Mouse (Mus musculus): ENCODE results near the gene Stra6. TPM values are rescaled to one million over a fixed set of nuclear protein-coding genes. Genes with fewer than 3 reads are reported as not detected.

The Stra6 gene
- polyA plus RNA-seq, 1 experiment, result 0.65 TPM

DNA sequence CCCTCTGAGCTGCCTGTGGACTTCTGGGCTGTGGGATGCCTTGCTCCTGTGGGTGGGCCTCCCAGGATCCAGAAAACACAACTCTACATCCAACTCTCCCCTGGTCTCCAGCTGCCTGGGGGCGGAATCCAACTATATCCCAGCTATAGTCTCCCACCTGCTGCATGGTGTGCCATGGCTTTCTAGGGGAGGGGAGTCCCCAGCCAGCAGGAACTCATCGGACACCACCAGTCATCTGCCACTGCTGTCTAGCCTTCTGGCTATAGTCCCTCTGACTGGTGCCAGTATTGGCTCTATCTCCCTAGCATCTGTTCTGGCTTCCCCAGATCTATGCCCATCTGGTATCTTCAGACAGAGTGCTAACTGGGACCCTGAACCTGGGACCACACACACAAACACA, 28.1 kb upstream of the Stra6 start:
- no peak for TF ChIP-seq CTCF (IDR thresholded peaks at IDR 0.05; ENCODE audit: insufficient read depth, low read length)
- TF ChIP-seq POLR2A (IDR thresholded peaks at IDR 0.05; ENCODE audit: borderline replicate concordance, extremely low read depth, low read depth, low read length), result no peak
- no peak for DNase-seq
- Histone ChIP-seq H3K4me3 (replicated peaks; ENCODE audit: extremely low read depth, low read depth, low read length) (no peak overlapping the region), H3K4me1 (ENCODE audit: control insufficient read depth, insufficient read depth, low read length) (no peaks in the 10 kb centered on the region)
- WGBS, result 73% methylated on average over 2 of the region's 2 CpGs

DNA sequence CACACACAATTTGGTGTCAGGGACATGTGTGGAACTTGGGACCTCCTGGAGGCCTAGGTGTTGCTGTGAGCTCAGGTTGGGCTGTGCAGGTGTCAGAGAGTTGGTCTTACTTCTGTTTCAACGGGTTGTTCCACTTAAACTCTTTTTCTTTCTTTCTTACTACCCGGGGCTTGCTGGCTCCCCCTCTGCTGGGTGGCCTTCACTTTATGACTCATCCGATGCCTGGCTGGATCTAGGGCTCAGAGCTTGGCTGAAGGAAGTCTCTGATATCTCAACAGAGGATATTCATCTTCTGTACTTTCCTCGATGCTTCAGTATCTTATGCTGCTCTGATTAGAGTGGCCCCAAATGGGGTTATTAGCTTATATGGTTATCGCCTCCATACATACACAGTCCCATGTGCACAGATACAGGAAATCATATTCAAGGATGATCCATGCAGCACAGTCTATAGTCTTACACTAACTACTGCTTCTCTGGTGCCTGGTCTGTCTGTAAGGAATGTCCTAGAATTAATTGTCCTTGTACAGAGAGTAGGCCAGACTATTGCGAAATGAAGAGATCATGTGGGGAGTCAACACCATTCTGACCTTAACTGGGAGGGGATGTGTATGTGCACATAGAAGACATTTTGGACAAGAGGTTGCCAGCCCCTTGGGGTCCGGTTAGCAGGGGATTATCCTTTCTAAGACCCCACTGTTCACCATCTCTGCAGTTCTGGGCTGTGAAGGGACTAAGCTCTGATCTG, 27.5 kb upstream of the Stra6 start:
- DNase-seq, result no peak
- Histone ChIP-seq H3K4me1 (ENCODE audit: control insufficient read depth, insufficient read depth, low read length) (no peaks in the 10 kb centered on the region), H3K4me3 (replicated peaks; ENCODE audit: extremely low read depth, low read depth, low read length) (no peak overlapping the region)
- no peak for TF ChIP-seq CTCF (IDR thresholded peaks at IDR 0.05; ENCODE audit: insufficient read depth, low read length)
- no peak for TF ChIP-seq POLR2A (IDR thresholded peaks at IDR 0.05; ENCODE audit: borderline replicate concordance, extremely low read depth, low read depth, low read length)
- WGBS, result 57% methylated on average over 7 of the region's 7 CpGs

DNA sequence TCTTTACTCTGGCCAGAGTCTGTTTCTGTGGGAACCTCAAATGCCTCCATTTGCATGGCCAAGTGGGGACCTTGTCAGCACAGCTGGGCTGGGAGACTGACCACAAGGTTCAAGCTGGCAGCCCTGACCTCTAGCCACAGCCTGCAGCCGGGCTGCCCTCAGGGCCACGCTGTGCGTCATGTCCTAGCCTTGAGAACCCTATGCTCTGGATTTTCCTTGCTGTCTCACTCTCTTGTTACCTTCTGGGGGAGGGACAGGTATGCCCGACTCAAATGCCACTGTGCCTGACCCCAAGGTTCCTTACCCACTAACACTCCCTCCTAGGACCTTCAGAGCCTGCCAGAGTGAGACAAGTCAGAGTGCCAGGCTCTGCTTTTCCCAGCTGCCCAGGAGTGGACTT, 26.6 kb upstream of the Stra6 start:
- no peaks in the 10 kb centered on the region for H3K4me1 ChIP-seq (ENCODE audit: control insufficient read depth, insufficient read depth, low read length)
- no peak for DNase-seq
- H3K4me3 ChIP-seq (replicated peaks; ENCODE audit: extremely low read depth, low read depth, low read length), result no peak overlapping the region
- WGBS, result 68% methylated on average over 4 of the region's 4 CpGs
- no peak for TF ChIP-seq POLR2A (IDR thresholded peaks at IDR 0.05; ENCODE audit: borderline replicate concordance, extremely low read depth, low read depth, low read length)
- TF ChIP-seq CTCF (IDR thresholded peaks at IDR 0.05; ENCODE audit: insufficient read depth, low read length), result no peak

DNA sequence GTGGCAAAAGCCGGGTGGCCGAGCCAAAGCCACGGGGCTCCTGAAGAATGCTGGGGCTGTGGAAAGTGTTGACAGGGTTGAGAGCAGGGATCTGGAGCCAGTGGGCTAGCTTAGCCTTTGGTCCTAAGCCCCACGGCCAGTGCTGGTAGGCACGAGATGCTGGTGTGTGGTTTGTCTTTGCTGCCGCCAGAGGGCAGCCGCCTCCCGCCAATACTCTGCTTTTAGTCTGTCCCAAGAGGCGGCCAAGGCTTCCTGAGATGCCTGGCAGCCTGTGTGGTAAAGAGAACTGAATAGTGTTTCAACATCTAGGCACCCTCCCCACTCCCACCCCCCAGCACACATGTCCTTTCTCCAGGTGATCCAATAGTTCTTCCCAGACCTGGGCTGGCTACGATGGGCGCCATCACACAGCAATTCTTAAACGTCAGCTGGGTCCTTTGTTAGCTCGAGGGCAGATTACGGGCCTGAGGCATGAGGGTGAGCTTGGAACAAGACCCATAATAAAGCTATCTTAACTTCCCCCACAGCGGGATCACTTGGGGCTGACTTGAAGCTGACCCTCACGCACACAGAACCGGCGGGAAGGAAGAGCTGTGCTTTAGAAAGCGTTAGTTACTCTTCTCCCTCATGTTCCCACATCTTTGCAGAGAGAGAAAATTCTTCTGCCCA, 25.0 kb upstream of the Stra6 start:
- 38% methylated on average over 19 of the region's 19 CpGs for WGBS
- TF ChIP-seq CTCF (IDR thresholded peaks at IDR 0.05; ENCODE audit: insufficient read depth, low read length) (peak; percentile 83), POLR2A (IDR thresholded peaks at IDR 0.05; ENCODE audit: borderline replicate concordance, extremely low read depth, low read depth, low read length) (no peak)
- H3K4me1 ChIP-seq (ENCODE audit: control insufficient read depth, insufficient read depth, low read length), result no peaks in the 10 kb centered on the region
- H3K4me3 ChIP-seq (replicated peaks; ENCODE audit: extremely low read depth, low read depth, low read length), result no peak overlapping the region
- DNase-seq, result peak; percentile 63

- no peaks in the 10 kb centered on the region for H3K4me1 ChIP-seq (ENCODE audit: control insufficient read depth, insufficient read depth, low read length)
- 64% methylated on average over 4 of the region's 4 CpGs for WGBS
Observed at GRCm38 (mm10) chr9:58040977-58041376, 22.6 kb upstream of the Stra6 start.

DNA sequence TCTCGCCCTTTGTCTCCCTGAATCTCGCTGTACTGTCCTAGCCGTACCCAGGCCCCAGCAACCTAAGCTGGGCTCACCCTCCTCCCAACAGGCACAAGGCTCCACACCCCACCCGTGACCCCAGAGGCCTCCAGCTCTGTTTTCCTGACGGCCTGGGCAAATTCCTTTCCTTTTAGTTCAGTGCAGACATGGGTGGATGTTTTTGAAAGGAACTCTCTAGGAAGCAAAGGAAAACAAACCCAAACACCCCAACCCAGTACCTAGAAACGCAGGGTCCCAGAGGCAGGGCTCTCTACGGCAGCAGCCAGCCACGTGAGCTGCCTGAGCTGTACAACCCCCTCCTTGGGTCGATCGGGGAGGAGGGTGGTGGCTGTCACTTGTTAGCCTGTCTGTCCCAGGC, 21.2 kb upstream of the Stra6 start:
- no peaks in the 10 kb centered on the region for H3K4me1 ChIP-seq (ENCODE audit: control insufficient read depth, insufficient read depth, low read length)
- 48% methylated on average over 10 of the region's 10 CpGs for WGBS
- H3K4me3 ChIP-seq (replicated peaks; ENCODE audit: extremely low read depth, low read depth, low read length), result no peak overlapping the region
- no peak for DNase-seq
- no peak for TF ChIP-seq CTCF (IDR thresholded peaks at IDR 0.05; ENCODE audit: insufficient read depth, low read length)
- no peak for TF ChIP-seq POLR2A (IDR thresholded peaks at IDR 0.05; ENCODE audit: borderline replicate concordance, extremely low read depth, low read depth, low read length)

More at GRCm38 (mm10) chr9:58040977-58041376, 22.6 kb upstream of the Stra6 start:
- no peak for DNase-seq
- no peak overlapping the region for H3K4me3 ChIP-seq (replicated peaks; ENCODE audit: extremely low read depth, low read depth, low read length)
- TF ChIP-seq POLR2A (IDR thresholded peaks at IDR 0.05; ENCODE audit: borderline replicate concordance, extremely low read depth, low read depth, low read length) (no peak), CTCF (IDR thresholded peaks at IDR 0.05; ENCODE audit: insufficient read depth, low read length) (no peak)

DNA sequence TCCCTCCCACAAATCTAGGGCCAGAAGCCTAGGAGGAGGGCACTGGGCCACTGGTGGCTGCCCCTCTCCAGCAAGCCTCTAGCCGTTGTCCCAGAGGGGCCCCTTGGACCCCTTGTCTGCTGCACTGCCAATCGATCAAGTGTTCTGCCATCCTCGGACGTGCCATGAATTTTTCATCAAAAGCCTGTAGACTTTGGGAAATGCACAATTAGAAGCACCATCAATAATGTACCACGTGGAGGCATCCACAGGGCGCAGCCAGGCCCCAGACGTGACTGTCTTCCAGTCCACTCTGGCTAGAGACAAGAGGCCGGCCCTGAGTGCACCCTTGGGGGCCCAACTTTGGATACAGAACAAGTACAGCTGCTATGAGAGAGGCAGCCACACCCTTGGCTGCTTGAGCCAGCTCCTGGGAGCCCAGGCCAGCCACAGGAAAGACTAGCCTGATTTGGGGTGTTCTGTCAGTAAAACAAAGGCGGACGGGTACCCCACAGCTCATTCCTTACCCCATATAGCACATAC, 20.0 kb upstream of the Stra6 start:
- 81% methylated on average over 10 of the region's 10 CpGs for WGBS
- DNase-seq, result no peak
- TF ChIP-seq CTCF (IDR thresholded peaks at IDR 0.05; ENCODE audit: insufficient read depth, low read length) (no peak), POLR2A (IDR thresholded peaks at IDR 0.05; ENCODE audit: borderline replicate concordance, extremely low read depth, low read depth, low read length) (no peak)
- no peak overlapping the region for H3K4me3 ChIP-seq (replicated peaks; ENCODE audit: extremely low read depth, low read depth, low read length)
- H3K4me1 ChIP-seq (ENCODE audit: control insufficient read depth, insufficient read depth, low read length), result no peaks in the 10 kb centered on the region

- no peaks in the 10 kb centered on the region for H3K4me1 ChIP-seq (ENCODE audit: control insufficient read depth, insufficient read depth, low read length)
- DNase-seq, result no peak
- 60% methylated on average over 10 of the region's 10 CpGs for WGBS
- TF ChIP-seq CTCF (IDR thresholded peaks at IDR 0.05; ENCODE audit: insufficient read depth, low read length) (no peak), POLR2A (IDR thresholded peaks at IDR 0.05; ENCODE audit: borderline replicate concordance, extremely low read depth, low read depth, low read length) (no peak)
- H3K4me3 ChIP-seq (replicated peaks; ENCODE audit: extremely low read depth, low read depth, low read length), result no peak overlapping the region
Observed at GRCm38 (mm10) chr9:58044828-58045227, 18.8 kb upstream of the Stra6 start.

GRCm38 (mm10) chr9:58045646-58046045, 17.9 kb upstream of the Stra6 start:
- 65% methylated on average over 4 of the region's 4 CpGs for WGBS
- DNase-seq, result no peak
- no peaks in the 10 kb centered on the region for H3K4me1 ChIP-seq (ENCODE audit: control insufficient read depth, insufficient read depth, low read length)
- H3K4me3 ChIP-seq (replicated peaks; ENCODE audit: extremely low read depth, low read depth, low read length), result no peak overlapping the region
- TF ChIP-seq CTCF (IDR thresholded peaks at IDR 0.05; ENCODE audit: insufficient read depth, low read length) (no peak), POLR2A (IDR thresholded peaks at IDR 0.05; ENCODE audit: borderline replicate concordance, extremely low read depth, low read depth, low read length) (no peak)
